Mouse (Mus musculus) olfactory bulb, adult 2 months (tissue): Measurements from ENCODE around the gene Gsap.

Experiments
- CTCF ChIP-seq: fragments of 200-500 bp; IDR thresholded peaks from 2 replicates; pipeline ENCODE4 v1.5.1; 2012; ENCODE audit warnings: low read depth, mild to moderate bottlenecking, low read length, moderate library complexity; ENCODE audit not compliant: insufficient read depth
- POLR2A ChIP-seq: fragments of 200-500 bp; IDR thresholded peaks from 2 replicates; pipeline ENCODE4 v1.6.1; 2012; ENCODE audit warnings: mild to moderate bottlenecking, low read depth, low read length, moderate library complexity; ENCODE audit not compliant: insufficient read depth

GRCm38 (mm10) chr5:21260746-21261145 is 74.7 kb downstream of the Gsap start:
- no peak for TF ChIP-seq POLR2A
- no peak for TF ChIP-seq CTCF
